Mouse (Mus musculus) T-helper 2 cell (primary cell): Measurements from ENCODE around the gene Ly6g5c.

Experiments used
- in situ Hi-C: fragments of 300-600 bp; cut with MboI, MseI; formaldehyde crosslinking; loops from one replicate; pipeline ENCODE4 v1.15.1; 2025; ENCODE audit warnings: high pct_unique_total_duplicates

Ly6g5c gene

GRCm38 (mm10) chr17:35108097-35108496 lies at the start of gene Ly6g5c:
Ly6g5c (plus strand) TSS chr17:35108279.
- in situ Hi-C loops = no loop called here

- in situ Hi-C loops = no loop called here
Observed at GRCm38 (mm10) chr17:35058316-35058715, 49.8 kb upstream of the Ly6g5c start.

- in situ Hi-C loops = no loop called here
Observed at GRCm38 (mm10) chr17:35058911-35059892, 48.9 kb upstream of the Ly6g5c start, which contains the start of gene Ddah2. Ddah2 (plus strand) TSS chr17:35059035.

GRCm38 (mm10) chr17:35060071-35060470 lies 48.0 kb upstream of the Ly6g5c start:
- in situ Hi-C loops = loop anchor here (10.0 kb wide), 1 partner anchor 45 kb away; the partner anchor contains the start of gene Vwa7

- in situ Hi-C loops = loop anchor here (10.0 kb wide), 1 partner anchor 46 kb away; the partner anchor contains the start of gene Vwa7
Observed at GRCm38 (mm10) chr17:35060737-35061297, 47.3 kb upstream of the Ly6g5c start.

- in situ Hi-C loops = loop anchor here (10.0 kb wide), 1 partner anchor 46 kb away; the partner anchor contains the start of gene Vwa7
Observed at GRCm38 (mm10) chr17:35061299-35061698, 46.8 kb upstream of the Ly6g5c start.

- in situ Hi-C loops = loop anchor here (10.0 kb wide), 1 partner anchor 49 kb away; the partner anchor contains the start of gene Vwa7
Observed at GRCm38 (mm10) chr17:35063466-35063865, 44.6 kb upstream of the Ly6g5c start.

GRCm38 (mm10) chr17:35064378-35064877 lies 43.7 kb upstream of the Ly6g5c start:
- in situ Hi-C loops = loop anchor here (10.0 kb wide), 1 partner anchor 50 kb away; the partner anchor contains the start of gene Vwa7

GRCm38 (mm10) chr17:35064951-35065947 lies 42.8 kb upstream of the Ly6g5c start, which contains the start of gene Ly6g6c:
Ly6g6c (plus strand) TSS chr17:35065388.
- in situ Hi-C loops = loop anchor here (10.0 kb wide), 1 partner anchor 50 kb away; the partner anchor contains the start of gene Vwa7

GRCm38 (mm10) chr17:35066084-35066483 lies 42.0 kb upstream of the Ly6g5c start, which contains the start of gene Mpig6b:
Mpig6b (minus strand) TSS chr17:35066184.
- in situ Hi-C loops = loop anchor here (10.0 kb wide), 1 partner anchor 51 kb away; the partner anchor contains the start of gene Vwa7

- in situ Hi-C loops = loop anchor here (10.0 kb wide), 1 partner anchor 54 kb away; the partner anchor contains the start of gene Vwa7
Observed at GRCm38 (mm10) chr17:35068213-35068914, 39.7 kb upstream of the Ly6g5c start.

- in situ Hi-C loops = no loop called here
Observed at GRCm38 (mm10) chr17:35070556-35071229, 37.4 kb upstream of the Ly6g5c start.

GRCm38 (mm10) chr17:35071454-35071853 lies 36.6 kb upstream of the Ly6g5c start:
- in situ Hi-C loops = no loop called here

- in situ Hi-C loops = no loop called here
Observed at GRCm38 (mm10) chr17:35074097-35074496, 34.0 kb upstream of the Ly6g5c start.

- in situ Hi-C loops = no loop called here
Observed at GRCm38 (mm10) chr17:35076507-35077176, 31.4 kb upstream of the Ly6g5c start, which contains the start of gene Ly6g6e. Ly6g6e (plus strand) TSS chr17:35076902.

- in situ Hi-C loops = no loop called here
Observed at GRCm38 (mm10) chr17:35077285-35077684, 30.8 kb upstream of the Ly6g5c start.

- in situ Hi-C loops = no loop called here
Observed at GRCm38 (mm10) chr17:35077786-35078233, 30.3 kb upstream of the Ly6g5c start, which contains the start of gene Ly6g6d. Ly6g6d (minus strand) TSS chr17:35078065.

- in situ Hi-C loops = no loop called here
Observed at GRCm38 (mm10) chr17:35079778-35080177, 28.3 kb upstream of the Ly6g5c start.
